Mouse (Mus musculus) cerebellum, postnatal 10 days (tissue): ENCODE data around the gene Fam199x.
A peak's percentile ranks its signal among the peaks of the same experiment; 100 is the strongest.

Source experiments
- DNase-seq, 2 experiments: peaks; one replicate each; pipeline ENCODE4 v3.0.0; 2021; ENCODE audit warnings: mixed read lengths in 2 of 2

Fam199x gene

GRCm38 (mm10) chrX:137049425-137050225, at the start of gene Fam199x:
TSS of gene Fam199x (plus strand) at chrX:137049594.
- peak; percentile 90 to 91 for DNase-seq

GRCm38 (mm10) chrX:137015099-137015709, 34.2 kb upstream of the Fam199x start:
- peak; percentile 72 to 75 for DNase-seq

GRCm38 (mm10) chrX:137017668-137018067, 31.7 kb upstream of the Fam199x start:
- DNase-seq: no peak

GRCm38 (mm10) chrX:137019310-137019709, 30.1 kb upstream of the Fam199x start:
- DNase-seq: peak; percentile 81 to 86

- no peak for DNase-seq
Measured at GRCm38 (mm10) chrX:137030916-137031315, 18.5 kb upstream of the Fam199x start.

- DNase-seq: no peak
Measured at GRCm38 (mm10) chrX:137031726-137032125, 17.7 kb upstream of the Fam199x start.

- no peak for DNase-seq
Measured at GRCm38 (mm10) chrX:137034322-137034721, 15.1 kb upstream of the Fam199x start.

GRCm38 (mm10) chrX:137037470-137037999, 11.9 kb upstream of the Fam199x start:
- DNase-seq: peak in 1 of 2 experiments; percentile 7

GRCm38 (mm10) chrX:137038000-137038483, 11.4 kb upstream of the Fam199x start, which contains the start of gene Slc25a53:
TSS of gene Slc25a53 (minus strand) at chrX:137038302.
- DNase-seq: peak; percentile 93 to 94

- DNase-seq: peak in 1 of 2 experiments; percentile 6
Measured at GRCm38 (mm10) chrX:137038502-137038901, 10.9 kb upstream of the Fam199x start.

- no peak for DNase-seq
Measured at GRCm38 (mm10) chrX:137049060-137049424, 352 bp upstream of the Fam199x start.

- DNase-seq: peak in 1 of 2 experiments; percentile 4
Measured at GRCm38 (mm10) chrX:137063202-137063601, 13.8 kb downstream of the Fam199x start.

- no peak for DNase-seq
Measured at GRCm38 (mm10) chrX:137104531-137104930, 55.1 kb downstream of the Fam199x start.

GRCm38 (mm10) chrX:137106498-137106897, 57.1 kb downstream of the Fam199x start:
- DNase-seq: peak in 1 of 2 experiments; percentile 7

- peak; percentile 66 to 81 for DNase-seq
Measured at GRCm38 (mm10) chrX:137118097-137118746, 68.8 kb downstream of the Fam199x start.

- peak in 1 of 2 experiments; percentile 2 for DNase-seq
Measured at GRCm38 (mm10) chrX:137119675-137120423, 70.5 kb downstream of the Fam199x start.

- DNase-seq: peak in 1 of 2 experiments; percentile 15
Measured at GRCm38 (mm10) chrX:137121718-137122117, 72.3 kb downstream of the Fam199x start, which contains the start of gene Esx1. TSS of gene Esx1 (minus strand) at chrX:137122083.

- DNase-seq: no peak
Measured at GRCm38 (mm10) chrX:137127542-137127941, 78.1 kb downstream of the Fam199x start.
